ENCODE assay signal across 9 mouse cellular contexts in genomic region chr2:157338663-157339062, GRCm38 (mm10). TPM values are rescaled to one million over a fixed set of nuclear protein-coding genes. Genes with fewer than 3 reads are reported as not detected.
DNase-seq lines count a peak whose midpoint lies in the region; ATAC-seq and TF ChIP-seq lines count a peak whose summit lies in the region.
"Had no signal": no experiment of that assay in that cellular context is flagged by ENCODE, and none has a peak within 500 bp of the region (broad histone marks: within the 10 kb centered on the region; RNA-seq: fewer than 3 reads in every experiment).

No protein-coding gene starts in this region.

- H3K4me2 ChIP-seq in forebrain, embryonic 11.5 days (ENCODE audit: low read depth, low read length, severe bottlenecking): no peak overlapping the region
- no peak overlapping the region for H3K4me2 ChIP-seq in forebrain, embryonic 15.5 days (replicated peaks)
- H3K4me2 ChIP-seq in heart, postnatal 0 days (ENCODE audit: low read depth, low read length): no peak overlapping the region
- H3K4me2 ChIP-seq in midbrain, embryonic 11.5 days: no peak overlapping the region

- H3K9me3 ChIP-seq in forebrain, embryonic 11.5 days (ENCODE audit: control insufficient read depth, low read length): no peaks in the 10 kb centered on the region
- no peaks in the 10 kb centered on the region for H3K9me3 ChIP-seq in forebrain, embryonic 15.5 days
- no peaks in the 10 kb centered on the region for H3K9me3 ChIP-seq in heart, postnatal 0 days (replicated peaks; ENCODE audit: control insufficient read depth, low read length)
- H3K9me3 ChIP-seq in midbrain, embryonic 11.5 days (ENCODE audit: control insufficient read depth, low read length): no peaks in the 10 kb centered on the region

- no peaks in the 10 kb centered on the region for H3K27me3 ChIP-seq in forebrain, embryonic 11.5 days (ENCODE audit: control insufficient read depth, insufficient read depth, low read length)
- H3K27me3 ChIP-seq in forebrain, embryonic 15.5 days: no peaks in the 10 kb centered on the region
- H3K27me3 ChIP-seq in heart, postnatal 0 days (ENCODE audit: control insufficient read depth, insufficient read depth, low read length): 0 out of 2 replicates have a peak, but pooled peaks cover 7% of the 10 kb centered on the region
- H3K27me3 ChIP-seq in midbrain, embryonic 11.5 days (ENCODE audit: control insufficient read depth, insufficient read depth, low read length): no peaks in the 10 kb centered on the region

- peaks cover 32% of the 10 kb centered on the region for H3K4me1 ChIP-seq in forebrain, embryonic 11.5 days (replicated peaks; ENCODE audit: control insufficient read depth, insufficient read depth, low read length)
- peaks cover 41% of the 10 kb centered on the region for H3K4me1 ChIP-seq in forebrain, embryonic 15.5 days
- H3K4me1 ChIP-seq in heart, postnatal 0 days (ENCODE audit: control insufficient read depth, insufficient read depth): no peaks in the 10 kb centered on the region
- H3K4me1 ChIP-seq in midbrain, embryonic 11.5 days (ENCODE audit: control insufficient read depth, insufficient read depth, low read length): peaks cover 33% of the 10 kb centered on the region

- peak overlapping the region; percentile 98; the same call in 1 of the 2 replicates for H3K27ac ChIP-seq in forebrain, embryonic 11.5 days (ENCODE audit: low read depth, low read length)
- H3K27ac ChIP-seq in forebrain, embryonic 15.5 days (replicated peaks): no peak overlapping the region; the same call in 1 of the 2 replicates
- H3K27ac ChIP-seq in heart, postnatal 0 days (ENCODE audit: low read depth): no peak overlapping the region
- no peak overlapping the region for H3K27ac ChIP-seq in midbrain, embryonic 11.5 days (ENCODE audit: low read depth, low read length)
- H3K27ac ChIP-seq: macrophage had no signal

- H3K36me3 ChIP-seq in forebrain, embryonic 11.5 days (ENCODE audit: control insufficient read depth, insufficient read depth, low read length): no peaks in the 10 kb centered on the region
- H3K36me3 ChIP-seq in forebrain, embryonic 15.5 days: no peaks in the 10 kb centered on the region
- no peaks in the 10 kb centered on the region for H3K36me3 ChIP-seq in heart, postnatal 0 days (replicated peaks; ENCODE audit: control insufficient read depth, insufficient read depth, low read length)
- H3K36me3 ChIP-seq in midbrain, embryonic 11.5 days (ENCODE audit: control insufficient read depth, insufficient read depth, low read length): no peaks in the 10 kb centered on the region

- ATAC-seq in forebrain, embryonic 11.5 days (replicated peaks; ENCODE audit: low FRiP score): no peak
- ATAC-seq in forebrain, embryonic 15.5 days (replicated peaks): no peak
- ATAC-seq in heart, postnatal 0 days (ENCODE audit: insufficient read depth, low read depth): no peak
- no peak for ATAC-seq in midbrain, embryonic 11.5 days (ENCODE audit: low FRiP score)

- peak; percentile 66 for TF ChIP-seq CTCF in heart, postnatal 0 days (IDR thresholded peaks at IDR 0.05; ENCODE audit: low read depth)

- 34% methylated on average over 5 of the region's 5 CpGs for WGBS in forebrain, embryonic 11.5 days
- WGBS in forebrain, embryonic 15.5 days: 15% methylated on average over 5 of the region's 5 CpGs
- 43% methylated on average over 5 of the region's 5 CpGs for WGBS in heart, postnatal 0 days
- 28% methylated on average over 5 of the region's 5 CpGs for WGBS in midbrain, embryonic 11.5 days

- H3K9ac ChIP-seq in forebrain, embryonic 11.5 days (ENCODE audit: low read length): no peak overlapping the region
- no peak overlapping the region for H3K9ac ChIP-seq in forebrain, embryonic 15.5 days (replicated peaks)
- H3K9ac ChIP-seq in heart, postnatal 0 days (replicated peaks; ENCODE audit: low read depth, low read length): no peak overlapping the region
- H3K9ac ChIP-seq in midbrain, embryonic 11.5 days (ENCODE audit: low read length): no peak overlapping the region

- H3K4me3 ChIP-seq in forebrain, embryonic 11.5 days (ENCODE audit: low read depth, low read length): no peak overlapping the region
- no peak overlapping the region for H3K4me3 ChIP-seq in forebrain, embryonic 15.5 days
- no peak overlapping the region for H3K4me3 ChIP-seq in heart, postnatal 0 days (ENCODE audit: low read depth, low read length)
- no peak overlapping the region for H3K4me3 ChIP-seq in midbrain, embryonic 11.5 days (ENCODE audit: low read depth, low read length)

- TF ChIP-seq EP300 in heart, postnatal 0 days (IDR thresholded peaks at IDR 0.05; ENCODE audit: low read depth): no peak

- DNase-seq in forebrain, embryonic 11.5 days (ENCODE audit: low spot score): peak; percentile 88
- DNase-seq in adrenal gland, adult 2 months: peak; percentile 70
- peak; percentile 64 for DNase-seq in embryo, embryonic 11 days
- peak; percentile 24 for DNase-seq in heart, postnatal 0 days (ENCODE audit: low spot score)
- DNase-seq in layer of hippocampus, postnatal 36 days: peak; percentile 47 to 69
- DNase-seq in midbrain, embryonic 11.5 days (ENCODE audit: low spot score, missing footprints): peak; percentile 97
- peak; percentile 17 to 39 for DNase-seq in spleen, postnatal 36 days (ENCODE audit: low spot score in 2 of 2)

RNA-seq across cellular contexts. Expression of gene Ghrh, which starts 8.6 kb away (rescaled TPM):
- 0.83 and 1.5 TPM in 2 replicates for polyA plus RNA-seq in forebrain, embryonic 11.5 days (2014; fragmentation: Nextera tagmentation; extraction: Ambion mirVana)
- 1.5 and 2.0 TPM in 2 replicates for polyA plus RNA-seq in forebrain, embryonic 15.5 days (2015; fragmentation: Nextera tagmentation; extraction: Ambion mirVana)
- total RNA-seq in adrenal gland, adult 2 months (2021): not detected
- not detected in 2 replicates for polyA plus RNA-seq in adrenal gland, adult 2 months (2012; rRNA removed)
- not detected in 2 replicates for total RNA-seq in heart, postnatal 0 days (2014; rRNA removed; ENCODE audit: low replicate concordance)
- polyA plus RNA-seq in heart, postnatal 0 days (2015; fragmentation: Nextera tagmentation; extraction: Ambion mirVana): not detected in 2 replicates
- not detected for total RNA-seq in layer of hippocampus, postnatal 36 days (2021)
- 0.48 and 1.6 TPM in 2 replicates for polyA plus RNA-seq in midbrain, embryonic 11.5 days (2014; fragmentation: Nextera tagmentation; extraction: Ambion mirVana)
- polyA plus RNA-seq: macrophage had no signal

RNA-seq across cellular contexts. Expression of gene Manbal, which starts 28.7 kb away (rescaled TPM):
- 31.0 and 34.8 TPM in 2 replicates for polyA plus RNA-seq in forebrain, embryonic 11.5 days (2014; fragmentation: Nextera tagmentation; extraction: Ambion mirVana)
- 105 TPM in 2 replicates for polyA plus RNA-seq in forebrain, embryonic 15.5 days (2015; fragmentation: Nextera tagmentation; extraction: Ambion mirVana)
- total RNA-seq in adrenal gland, adult 2 months (2021): 10 to 100 TPM; 31.0 to 37.6 TPM
- 85.8 and 87.4 TPM in 2 replicates for polyA plus RNA-seq in adrenal gland, adult 2 months (2012; rRNA removed)
- total RNA-seq in heart, postnatal 0 days (2014; rRNA removed; ENCODE audit: low replicate concordance): 23.6 and 29.6 TPM in 2 replicates
- polyA plus RNA-seq in heart, postnatal 0 days (2015; fragmentation: Nextera tagmentation; extraction: Ambion mirVana): 51.1 and 55.5 TPM in 2 replicates
- 10 to 100 TPM; 53.6 to 60.9 TPM for total RNA-seq in layer of hippocampus, postnatal 36 days (2021)
- 34.7 and 35.9 TPM in 2 replicates for polyA plus RNA-seq in midbrain, embryonic 11.5 days (2014; fragmentation: Nextera tagmentation; extraction: Ambion mirVana)

RNA-seq across cellular contexts. Expression of gene Mroh8, which starts 59.3 kb away (rescaled TPM):
- polyA plus RNA-seq in forebrain, embryonic 11.5 days (2014; fragmentation: Nextera tagmentation; extraction: Ambion mirVana): 0.48 and 1.1 TPM in 2 replicates
- 0.52 and 0.53 TPM in 2 replicates for polyA plus RNA-seq in forebrain, embryonic 15.5 days (2015; fragmentation: Nextera tagmentation; extraction: Ambion mirVana)
- under 1 TPM; 0.26 to 0.48 TPM for total RNA-seq in adrenal gland, adult 2 months (2021)
- polyA plus RNA-seq in adrenal gland, adult 2 months (2012; rRNA removed): 0.37 and 0.90 TPM in 2 replicates
- 0.69 TPM in 1 of 2 replicates, not detected in the other for total RNA-seq in heart, postnatal 0 days (2014; rRNA removed; ENCODE audit: low replicate concordance)
- 0.16 and 0.20 TPM in 2 replicates for polyA plus RNA-seq in heart, postnatal 0 days (2015; fragmentation: Nextera tagmentation; extraction: Ambion mirVana)
- total RNA-seq in layer of hippocampus, postnatal 36 days (2021): 1 to 10 TPM in 1 of 2 experiments, under 1 TPM in 1; 0.75 to 1.0 TPM
- 0.43 and 0.68 TPM in 2 replicates for polyA plus RNA-seq in midbrain, embryonic 11.5 days (2014; fragmentation: Nextera tagmentation; extraction: Ambion mirVana)
- polyA plus RNA-seq: macrophage had no signal

RNA-seq across cellular contexts. Expression of gene Rpn2, which starts 59.8 kb away (rescaled TPM):
- 272 and 277 TPM in 2 replicates for polyA plus RNA-seq in forebrain, embryonic 11.5 days (2014; fragmentation: Nextera tagmentation; extraction: Ambion mirVana)
- polyA plus RNA-seq in forebrain, embryonic 15.5 days (2015; fragmentation: Nextera tagmentation; extraction: Ambion mirVana): 184 and 187 TPM in 2 replicates
- total RNA-seq in adrenal gland, adult 2 months (2021): 100 to 1,000 TPM; 296 to 306 TPM
- 198 and 225 TPM in 2 replicates for polyA plus RNA-seq in adrenal gland, adult 2 months (2012; rRNA removed)
- 147 and 172 TPM in 2 replicates for total RNA-seq in heart, postnatal 0 days (2014; rRNA removed; ENCODE audit: low replicate concordance)
- 78.8 and 81.1 TPM in 2 replicates for polyA plus RNA-seq in heart, postnatal 0 days (2015; fragmentation: Nextera tagmentation; extraction: Ambion mirVana)
- total RNA-seq in layer of hippocampus, postnatal 36 days (2021): 100 to 1,000 TPM; 131 to 136 TPM
- 234 and 237 TPM in 2 replicates for polyA plus RNA-seq in midbrain, embryonic 11.5 days (2014; fragmentation: Nextera tagmentation; extraction: Ambion mirVana)

Comparison
In these comparisons a context has a peak if more than half of its experiments do, and no peak if none do; other contexts are left out.
1. DNase-seq: peak in every context shown above with its lines; median percentile 97 in midbrain, embryonic 11.5 days; 88 in forebrain, embryonic 11.5 days; 70 in adrenal gland, adult 2 months; 64 in embryo, embryonic 11 days; 58 in layer of hippocampus, postnatal 36 days; 28 in spleen, postnatal 36 days; 24 in heart, postnatal 0 days.